Comparison of ENCODE assay signal across 15 mouse cellular contexts in genomic region chr11:88707228-88707775, GRCm38 (mm10). TPM values are rescaled to one million over a fixed set of nuclear protein-coding genes. Genes with fewer than 3 reads are reported as not detected.
A peak's percentile ranks its signal among the peaks of the same experiment; 100 is the strongest.
DNase-seq lines count a peak whose midpoint lies in the region; ATAC-seq and TF ChIP-seq lines count a peak whose summit lies in the region.
"Had no signal": no experiment of that assay in that cellular context is flagged by ENCODE, and none has a peak within 500 bp of the region (broad histone marks: within the 10 kb centered on the region; RNA-seq: fewer than 3 reads in every experiment).

No protein-coding gene starts in this region.

- peaks cover 85% of the 10 kb centered on the region for H3K36me3 ChIP-seq in heart, embryonic 12.5 days
- peaks cover 62% of the 10 kb centered on the region for H3K36me3 ChIP-seq in midbrain, embryonic 13.5 days
- H3K36me3 ChIP-seq in midbrain, embryonic 16.5 days (ENCODE audit: control insufficient read depth, insufficient read depth, low read length): peaks cover 6% of the 10 kb centered on the region
- peaks cover 25% of the 10 kb centered on the region; the same call in 1 of the 2 replicates for H3K36me3 ChIP-seq in kidney, postnatal 0 days (ENCODE audit: insufficient read depth, low read length)

- peaks cover 43% of the 10 kb centered on the region for H3K4me1 ChIP-seq in heart, embryonic 12.5 days (replicated peaks)
- H3K4me1 ChIP-seq in midbrain, embryonic 13.5 days (replicated peaks): peaks cover 96% of the 10 kb centered on the region
- peaks cover 35% of the 10 kb centered on the region for H3K4me1 ChIP-seq in midbrain, embryonic 16.5 days (ENCODE audit: control insufficient read depth, insufficient read depth, low read length)
- H3K4me1 ChIP-seq in kidney, postnatal 0 days (replicated peaks; ENCODE audit: insufficient read depth, low read length): peaks cover 18% of the 10 kb centered on the region

- no peak overlapping the region for H3K27ac ChIP-seq in heart, embryonic 12.5 days (ENCODE audit: poor library complexity, severe bottlenecking)
- H3K27ac ChIP-seq in midbrain, embryonic 13.5 days: peak overlapping the region; percentile 55; the same call in 1 of the 2 replicates
- no peak overlapping the region for H3K27ac ChIP-seq in midbrain, embryonic 16.5 days (ENCODE audit: low read length)
- no peak overlapping the region for H3K27ac ChIP-seq in kidney, postnatal 0 days
- H3K27ac ChIP-seq: liver, embryonic 14.5 days had no signal

- DNase-seq in heart, postnatal 4 days: no peak
- no peak for DNase-seq in kidney, postnatal 0 days (ENCODE audit: low spot score)
- DNase-seq in retina, embryonic 14.5 days (ENCODE audit: low spot score): peak; percentile 5
- no peak for DNase-seq in spleen, postnatal 36 days (ENCODE audit: low spot score in 2 of 2)
- DNase-seq in T-cell, adult 2 months (ENCODE audit: low spot score): no peak
- DNase-seq: cerebellum, postnatal 36 days; lung, postnatal 36 days; right cerebral cortex, postnatal 4 days; thymus, postnatal 14 days had no signal

- TF ChIP-seq CTCF in kidney, postnatal 0 days (IDR thresholded peaks at IDR 0.05; ENCODE audit: low read depth): no peak

- 0 out of 2 replicates have a peak overlapping the region, but pooled peaks have one; percentile 5 for H3K9ac ChIP-seq in heart, embryonic 12.5 days
- H3K9ac ChIP-seq in midbrain, embryonic 13.5 days (replicated peaks): no peak overlapping the region
- H3K9ac ChIP-seq in midbrain, embryonic 16.5 days (ENCODE audit: low read depth, low read length): no peak overlapping the region
- H3K9ac ChIP-seq in kidney, postnatal 0 days (ENCODE audit: low read depth, low read length): no peak overlapping the region
- H3K9ac ChIP-seq: liver, embryonic 14.5 days had no signal

- H3K4me3 ChIP-seq in heart, embryonic 12.5 days: no peak overlapping the region
- no peak overlapping the region for H3K4me3 ChIP-seq in midbrain, embryonic 13.5 days (replicated peaks)
- no peak overlapping the region for H3K4me3 ChIP-seq in midbrain, embryonic 16.5 days (ENCODE audit: low read depth, low read length)
- no peak overlapping the region for H3K4me3 ChIP-seq in kidney, postnatal 0 days (replicated peaks; ENCODE audit: low read depth, low read length)

- H3K9me3 ChIP-seq in heart, embryonic 12.5 days (replicated peaks): no peaks in the 10 kb centered on the region
- H3K9me3 ChIP-seq in midbrain, embryonic 13.5 days: no peaks in the 10 kb centered on the region
- H3K9me3 ChIP-seq in midbrain, embryonic 16.5 days (replicated peaks; ENCODE audit: control insufficient read depth, low read length, poor library complexity, severe bottlenecking): no peaks in the 10 kb centered on the region
- H3K9me3 ChIP-seq in kidney, postnatal 0 days (replicated peaks; ENCODE audit: low read length): no peaks in the 10 kb centered on the region

- no peak overlapping the region for H3K4me2 ChIP-seq in heart, embryonic 12.5 days
- no peak overlapping the region for H3K4me2 ChIP-seq in midbrain, embryonic 13.5 days (replicated peaks)
- no peak overlapping the region for H3K4me2 ChIP-seq in midbrain, embryonic 16.5 days (ENCODE audit: low read length)
- H3K4me2 ChIP-seq in kidney, postnatal 0 days (ENCODE audit: low read length): no peak overlapping the region

- 77% methylated on average over 11 of the region's 11 CpGs for WGBS in heart, embryonic 12.5 days
- WGBS in midbrain, embryonic 13.5 days: 71% methylated on average over 11 of the region's 11 CpGs
- WGBS in midbrain, embryonic 16.5 days: 69% methylated on average over 11 of the region's 11 CpGs
- WGBS in kidney, postnatal 0 days: 35% methylated on average over 11 of the region's 11 CpGs

- no peaks in the 10 kb centered on the region for H3K27me3 ChIP-seq in heart, embryonic 12.5 days (replicated peaks)
- H3K27me3 ChIP-seq in midbrain, embryonic 13.5 days: no peaks in the 10 kb centered on the region
- no peaks in the 10 kb centered on the region for H3K27me3 ChIP-seq in midbrain, embryonic 16.5 days (ENCODE audit: control insufficient read depth, insufficient read depth, low read depth, low read length)
- no peaks in the 10 kb centered on the region for H3K27me3 ChIP-seq in kidney, postnatal 0 days (ENCODE audit: insufficient read depth, low read length)

- ATAC-seq in heart, embryonic 12.5 days (ENCODE audit: insufficient number of reproducible peaks, low FRiP score): no peak
- ATAC-seq in midbrain, embryonic 13.5 days: no peak
- ATAC-seq in midbrain, embryonic 16.5 days: no peak
- 0 out of 2 replicates have a peak, but pooled peaks have one; percentile 34 for ATAC-seq in kidney, postnatal 0 days (replicated peaks; ENCODE audit: low FRiP score, low read depth)
- ATAC-seq: activated CD4-positive, CD25-positive, alpha-beta regulatory T cell, adult 4 months; inflammation-experienced regulatory T-cells, adult 6 months had no signal

RNA-seq across cellular contexts. Expression of gene Msi2, which starts 11.0 kb away (rescaled TPM):
- polyA plus RNA-seq in heart, embryonic 12.5 days (2016; fragmentation: Nextera tagmentation; extraction: Ambion mirVana): 18.7 and 20.5 TPM in 2 replicates
- 100 to 1,000 TPM; 205 to 234 TPM for total RNA-seq in heart, postnatal 4 days (2021)
- 38.5 and 41.0 TPM in 2 replicates for polyA plus RNA-seq in midbrain, embryonic 13.5 days (2015; fragmentation: Nextera tagmentation; extraction: Ambion mirVana)
- polyA plus RNA-seq in midbrain, embryonic 16.5 days (2015; fragmentation: Nextera tagmentation; extraction: Ambion mirVana): 29.4 and 32.8 TPM in 2 replicates
- polyA plus RNA-seq in kidney, postnatal 0 days (2015; fragmentation: Nextera tagmentation; extraction: Ambion mirVana): 24.5 and 28.2 TPM in 2 replicates
